Mouse (Mus musculus) liver, postnatal 0 days (tissue): ENCODE measurements around the gene Aox1. TPM values are rescaled to one million over a fixed set of nuclear protein-coding genes. Genes with fewer than 3 reads are reported as not detected.
"Not testable (repeated sequence)": the region's sequence is repeated elsewhere in the genome, so short reads cannot be mapped to it uniquely, and the experiment has no call there.

Experiments used
- ATAC-seq: fragments of 200-750 bp; cut with Nextera tagmentation; 2 replicates; pipeline ENCODE4 v1.8.0; 2017; ENCODE audit warnings: mild to moderate bottlenecking, moderate library complexity
- DNase-seq: peaks from one replicate; pipeline ENCODE4 v3.0.0-alpha.2; 2016
- H3K27ac ChIP-seq: fragments of 300-500 bp; sonication (generic); 2 replicates; pipeline ENCODE4 v1.5.1; 2014; ENCODE audit warnings: antibody characterized with exemption, moderate library complexity, mild to moderate bottlenecking, low read depth
- H3K27me3 ChIP-seq: fragments of 300-500 bp; sonication (generic); 2 replicates; pipeline ENCODE4 v1.6.1; 2014; ENCODE audit warnings: low read length, control low read depth, mixed read lengths; ENCODE audit not compliant: insufficient read depth
- H3K36me3 ChIP-seq: fragments of 300-500 bp; sonication (generic); replicated peaks from 2 replicates; pipeline ENCODE4 v1.6.1; 2014; ENCODE audit warnings: mild to moderate bottlenecking, control low read depth, low read length, moderate library complexity, mixed read lengths; ENCODE audit not compliant: insufficient read depth
- H3K4me1 ChIP-seq: fragments of 300-500 bp; sonication (generic); 2 replicates; pipeline ENCODE4 v1.6.1; 2014; ENCODE audit warnings: antibody characterized with exemption, mild to moderate bottlenecking, control low read depth; ENCODE audit not compliant: insufficient read depth
- H3K4me2 ChIP-seq: fragments of 300-500 bp; sonication (generic); 2 replicates; pipeline ENCODE4 v1.6.1; 2014; ENCODE audit warnings: low read depth, mild to moderate bottlenecking, low read length, moderate library complexity, mixed read lengths
- H3K4me3 ChIP-seq: fragments of 300-500 bp; sonication (generic); 2 replicates; pipeline ENCODE4 v1.5.1; 2014; ENCODE audit warnings: low read depth, low read length
- H3K9ac ChIP-seq: fragments of 300-500 bp; sonication (generic); replicated peaks from 2 replicates; pipeline ENCODE4 v1.6.1; 2014; ENCODE audit warnings: mild to moderate bottlenecking, moderate library complexity
- H3K9me3 ChIP-seq: fragments of 300-500 bp; sonication (generic); 2 replicates; pipeline ENCODE4 v1.6.1; 2016; ENCODE audit warnings: mild to moderate bottlenecking, control low read depth, low read length, mixed read lengths
- CTCF ChIP-seq: sonication (generic); IDR thresholded peaks from 2 replicates; pipeline ENCODE4 v1.5.1; 2016; ENCODE audit warnings: antibody characterized with exemption, low read depth
- EP300 ChIP-seq: IDR thresholded peaks from 2 replicates; pipeline ENCODE4 v1.6.1; 2016; ENCODE audit warnings: antibody characterized with exemption, low read depth, mild to moderate bottlenecking
- WGBS: fragments of 180-500 bp; shearing (Covaris S2); extraction: QIAGEN DNeasy Blood & Tissue Kit; methylation state at CpG from one replicate; pipeline ENCODE4 v1.1.7; 2014; ENCODE audit not compliant: insufficient replicate concordance; 5-methylcytosine and 5-hydroxymethylcytosine counted together
- polyA plus RNA-seq: library from polyadenylated mRNA; unstranded; fragments of >200 nt; fragmentation: Nextera tagmentation; extraction: Ambion mirVana; gene quantifications from 2 replicates; pipeline ENCODE4 v1.2.1, GENCODE M21; 2015

Aox1 gene
- polyA plus RNA-seq, 1 experiment from 2014 or later = 0.42 TPM

DNA sequence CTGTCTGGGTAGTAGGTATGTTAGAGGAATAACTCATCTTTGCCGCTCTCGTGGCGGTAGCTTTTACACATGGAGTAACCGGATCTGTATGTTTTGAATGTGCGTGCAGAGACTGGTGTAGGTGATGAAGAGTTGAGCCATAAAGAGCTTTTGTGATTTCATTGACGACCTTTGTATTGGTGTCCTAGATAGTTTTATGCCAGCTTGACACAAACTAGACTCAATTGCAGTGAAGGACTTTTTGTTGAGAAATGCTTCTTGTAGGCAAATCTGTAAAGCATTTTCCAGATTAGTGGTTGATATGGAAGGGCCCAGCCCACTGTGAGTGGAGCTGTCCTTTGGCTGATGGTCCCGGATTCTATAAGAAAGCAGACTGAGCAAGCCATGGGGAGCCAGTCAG, 10.9 kb upstream of the Aox1 start, which contains the start of gene Kctd18:
TSS of gene Kctd18 (minus strand) at position 101 of the 400 bp plus-strand sequence.
- Histone ChIP-seq H3K9me3 (no peaks in the 10 kb centered on the region), H3K36me3 (peaks cover 29% of the 10 kb centered on the region), H3K9ac (no peak within 1 kb of the TSS), H3K27me3 (no peaks in the 10 kb centered on the region), H3K4me2 (no peak within 1 kb of the TSS), H3K4me3 (no peak within 1 kb of the TSS), H3K4me1 (no peaks in the 10 kb centered on the region), H3K27ac (no peak within 1 kb of the TSS)
- no peak for ATAC-seq
- no peak for TF ChIP-seq CTCF
- TF ChIP-seq EP300 = no peak
- no peak for DNase-seq
- 94% methylated on average over 7 of the region's 7 CpGs for WGBS

DNA sequence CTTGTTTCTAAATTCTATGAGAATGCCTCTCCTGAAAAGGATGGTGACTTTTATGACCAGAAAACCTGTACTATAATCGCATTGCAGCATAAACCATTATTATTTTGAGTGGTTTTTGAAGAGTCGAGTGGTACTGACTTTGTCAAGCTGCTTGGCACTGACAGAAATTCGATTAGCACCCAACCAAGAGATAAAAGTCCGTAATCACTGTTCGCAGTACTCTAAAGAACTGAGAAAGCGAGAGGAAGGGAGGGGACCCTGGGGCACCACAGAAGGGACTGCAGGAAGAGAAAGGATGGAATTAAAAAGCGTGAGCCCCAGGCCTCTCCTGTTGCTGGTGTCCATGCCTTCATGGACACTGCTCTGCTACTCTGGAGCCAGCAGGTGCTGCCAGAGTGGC, 2.0 kb upstream of the Aox1 start:
- DNase-seq (no peak), ATAC-seq (no peak)
- H3K27ac ChIP-seq = no peak overlapping the region
- H3K9me3 ChIP-seq = no peaks in the 10 kb centered on the region
- H3K9ac ChIP-seq = no peak overlapping the region
- 56% methylated on average over 7 of the region's 7 CpGs for WGBS
- TF ChIP-seq EP300 (no peak), CTCF (no peak)
- H3K4me3 ChIP-seq = no peak overlapping the region
- 0 out of 2 replicates have a peak, but pooled peaks cover 2% of the 10 kb centered on the region for H3K36me3 ChIP-seq
- H3K4me1 ChIP-seq = peaks cover 11% of the 10 kb centered on the region
- H3K27me3 ChIP-seq = no peaks in the 10 kb centered on the region
- H3K4me2 ChIP-seq = peak overlapping the region; percentile 9; the same call in 1 of the 2 replicates

DNA sequence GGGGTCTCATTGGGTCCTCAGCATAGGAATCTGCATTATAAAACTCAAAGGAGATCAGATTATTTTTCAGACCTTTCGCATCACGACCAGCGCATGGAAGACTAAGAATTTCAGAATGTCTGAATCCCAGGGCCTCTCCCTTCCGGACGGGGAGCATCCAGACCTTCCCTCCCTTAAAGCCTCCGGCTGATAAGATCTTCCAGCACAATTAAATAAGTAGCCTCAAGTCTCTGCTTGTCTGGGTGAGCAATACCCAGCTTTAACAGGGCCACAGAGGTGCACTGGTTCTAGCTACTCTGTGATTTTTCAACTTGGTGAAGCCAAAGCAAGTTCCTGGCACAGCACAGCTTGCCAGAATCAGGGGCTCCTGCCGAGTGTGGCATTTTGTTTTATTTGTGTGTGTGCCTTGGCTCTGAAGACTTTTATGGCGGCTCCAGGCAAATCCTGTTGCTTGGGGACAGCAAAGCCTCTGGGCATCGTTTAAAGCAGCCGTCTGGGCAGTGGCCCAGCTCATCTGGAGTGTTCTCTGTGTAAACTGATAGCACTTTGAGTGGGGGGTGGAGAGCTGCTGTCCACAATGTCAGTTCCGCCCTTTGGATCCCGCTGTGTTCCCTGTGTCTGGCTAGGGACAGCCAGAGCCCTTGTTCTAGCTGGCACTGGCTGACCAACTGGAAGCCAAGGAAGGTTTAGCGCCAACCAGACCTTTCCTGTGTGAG, 583 bp downstream of the Aox1 start:
- peak overlapping the region; percentile 49; the same call in 1 of the 2 replicates for H3K9ac ChIP-seq
- H3K27ac ChIP-seq = peak overlapping the region; percentile 57
- peak overlapping the region; percentile 39 for H3K4me3 ChIP-seq
- peak; percentile 67 for ATAC-seq
- H3K27me3 ChIP-seq = no peaks in the 10 kb centered on the region
- TF ChIP-seq EP300 (no peak), CTCF (no peak)
- H3K36me3 ChIP-seq = 0 out of 2 replicates have a peak, but pooled peaks cover 1% of the 10 kb centered on the region
- peaks cover 11% of the 10 kb centered on the region for H3K4me1 ChIP-seq
- H3K4me2 ChIP-seq = peak overlapping the region; percentile 73
- DNase-seq = peak; percentile 47
- WGBS = 36% methylated on average over 13 of the region's 13 CpGs
- no peaks in the 10 kb centered on the region for H3K9me3 ChIP-seq

DNA sequence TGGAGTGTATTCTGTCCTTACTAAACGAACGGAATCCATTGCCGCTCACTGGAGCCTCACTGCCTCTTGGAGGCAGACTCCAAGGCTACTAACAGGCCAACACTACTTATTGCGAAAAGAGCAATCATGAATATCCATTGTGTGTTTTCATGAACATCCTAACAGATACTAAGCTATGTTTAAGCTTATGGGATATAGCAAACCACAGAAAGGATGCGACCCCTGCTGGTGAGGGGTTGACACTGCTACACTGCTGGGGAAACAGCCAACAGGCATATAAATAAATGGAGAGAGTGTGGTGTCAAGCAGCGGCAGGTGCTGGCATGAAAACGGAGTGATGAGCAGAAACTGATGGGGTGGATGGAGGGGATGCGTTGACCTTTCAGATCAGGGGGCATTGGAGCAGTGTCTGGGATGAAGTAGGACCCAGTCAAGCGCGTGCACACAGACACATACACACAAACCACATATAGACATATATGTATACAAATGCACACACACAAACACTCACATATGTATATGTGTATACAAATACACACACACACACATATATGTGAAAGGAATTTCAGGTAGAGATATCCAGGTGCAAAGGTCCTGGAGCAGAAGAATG, 1.5 kb downstream of the Aox1 start:
- DNase-seq (peak; percentile 78), ATAC-seq (peak; percentile 47)
- Histone ChIP-seq H3K36me3 (no peaks in the 10 kb centered on the region), H3K27ac (no peak overlapping the region), H3K9ac (no peak overlapping the region), H3K4me2 (no peak overlapping the region; the same call in 1 of the 2 replicates), H3K4me1 (peaks cover 11% of the 10 kb centered on the region), H3K27me3 (no peaks in the 10 kb centered on the region), H3K9me3 (no peaks in the 10 kb centered on the region), H3K4me3 (no peak overlapping the region)
- peak; percentile 90 for TF ChIP-seq CTCF
- TF ChIP-seq EP300 = no peak
- 55% methylated on average over 10 of the region's 10 CpGs for whole genome bisulfite sequencing

DNA sequence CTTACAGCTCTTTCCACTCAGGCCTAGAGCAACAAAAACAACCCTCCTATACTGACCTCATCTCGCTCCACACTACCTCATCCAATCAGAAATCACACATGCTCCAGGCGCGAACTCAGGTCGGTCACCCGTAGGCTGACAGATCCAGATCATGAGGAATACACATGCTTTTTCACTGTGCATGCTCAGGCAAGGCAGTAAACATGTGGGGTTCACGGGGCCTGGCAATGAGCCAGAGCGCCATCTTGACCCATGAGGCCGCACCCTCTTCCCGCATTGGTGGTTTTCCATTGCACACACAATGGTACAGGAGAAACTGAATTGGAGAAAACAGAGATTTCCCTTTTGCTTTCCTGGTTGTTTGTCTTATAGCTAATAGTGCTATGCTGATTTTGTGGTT, 7.6 kb downstream of the Aox1 start:
- not testable (repeated sequence) for H3K9ac ChIP-seq, H3K4me1 ChIP-seq, H3K9me3 ChIP-seq, H3K27me3 ChIP-seq, H3K4me2 ChIP-seq, ATAC-seq, DNase-seq, H3K4me3 ChIP-seq, H3K36me3 ChIP-seq, H3K27ac ChIP-seq
- 93% methylated on average over 9 of the region's 9 CpGs for WGBS

DNA sequence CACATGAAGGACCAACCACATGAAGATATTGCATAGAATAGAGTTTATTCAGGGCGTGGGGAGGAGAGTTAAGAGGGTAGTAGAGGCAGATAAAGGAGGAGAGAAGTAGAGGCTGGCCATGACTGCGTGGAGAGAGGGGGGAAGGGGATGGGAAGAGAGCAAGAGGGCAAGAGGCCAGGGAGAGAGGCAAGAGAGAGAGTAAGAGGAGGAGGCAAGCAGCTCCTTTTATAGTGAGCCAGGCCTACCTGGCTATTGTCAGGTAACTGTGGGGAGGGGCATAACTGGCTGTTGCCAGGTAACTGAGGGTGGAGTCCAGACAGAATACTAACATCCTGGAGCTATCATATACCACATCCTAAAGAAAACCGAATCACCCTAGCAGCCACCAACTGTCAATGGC, 15.3 kb downstream of the Aox1 start:
- no peak for TF ChIP-seq CTCF
- no peak for TF ChIP-seq EP300
- Histone ChIP-seq H3K27ac (no peak overlapping the region), H3K9ac (no peak overlapping the region), H3K36me3 (no peaks in the 10 kb centered on the region), H3K4me3 (no peak overlapping the region), H3K9me3 (no peaks in the 10 kb centered on the region), H3K4me1 (no peaks in the 10 kb centered on the region), H3K27me3 (no peaks in the 10 kb centered on the region), H3K4me2 (no peak overlapping the region)
- no peak for DNase-seq
- 49% methylated on average over 3 of the region's 3 CpGs for WGBS
- ATAC-seq = no peak
